Mouse (Mus musculus): Measurements from ENCODE around the gene Glyr1. TPM values are rescaled to one million over a fixed set of nuclear protein-coding genes. Genes with fewer than 3 reads are reported as not detected.

Gene Glyr1
- polyA plus RNA-seq, 1 experiment from 2014 or later = 180 TPM

DNA sequence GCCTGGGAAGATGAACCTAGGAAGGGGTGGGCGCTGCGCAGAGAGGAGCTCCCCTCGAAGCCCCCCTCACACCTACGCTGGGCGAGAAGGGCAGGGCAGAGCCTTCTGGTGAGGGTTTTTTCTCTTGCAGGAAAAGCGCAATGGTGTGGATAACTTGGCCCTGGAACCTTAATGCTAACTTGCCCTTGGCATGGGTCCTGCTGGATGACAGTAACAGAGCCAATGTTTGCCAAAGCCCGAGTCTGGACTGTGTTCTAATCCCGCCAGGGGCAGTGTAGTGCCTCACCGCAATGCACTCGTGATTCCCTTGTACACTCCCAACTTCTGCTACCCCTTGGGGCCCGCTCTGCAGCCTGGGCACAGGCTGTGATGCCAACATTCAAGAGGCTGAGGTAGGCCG lies 41.6 kb downstream of the Glyr1 start:
- Histone ChIP-seq H3K27me3 (no peaks in the 10 kb centered on the region), H3K27ac (replicated peaks) (no peak overlapping the region), H3K36me3 (no peaks in the 10 kb centered on the region), H3K4me2 (no peak overlapping the region), H3K9me3 (no peaks in the 10 kb centered on the region), H3K4me1 (replicated peaks) (peaks cover 17% of the 10 kb centered on the region), H3K9ac (no peak overlapping the region), H3K4me3 (no peak overlapping the region)
- 90% methylated on average over 12 of the region's 12 CpGs for WGBS
- ATAC-seq (ENCODE audit: low FRiP score, low read depth) = no peak

- 54% methylated on average over 6 of the region's 6 CpGs for WGBS
- no peak overlapping the region for H3K27ac ChIP-seq (replicated peaks)
- no peak overlapping the region for H3K4me3 ChIP-seq
- ATAC-seq (ENCODE audit: low FRiP score, low read depth) = no peak
- no peaks in the 10 kb centered on the region for H3K36me3 ChIP-seq
- H3K9me3 ChIP-seq = no peaks in the 10 kb centered on the region
- H3K4me2 ChIP-seq = no peak overlapping the region
- H3K27me3 ChIP-seq = no peaks in the 10 kb centered on the region
- H3K9ac ChIP-seq = no peak overlapping the region
- peaks cover 12% of the 10 kb centered on the region for H3K4me1 ChIP-seq (replicated peaks)
Observed at GRCm38 (mm10) chr16:5007492-5007891, 42.2 kb downstream of the Glyr1 start.

GRCm38 (mm10) chr16:5007067-5007466 lies 42.6 kb downstream of the Glyr1 start, which contains the start of gene Smim22:
Gene Smim22, plus strand, starts transcription at chr16:5007288.
- Histone ChIP-seq H3K27ac (replicated peaks) (no peak within 1 kb of the TSS), H3K4me3 (no peak within 1 kb of the TSS), H3K9ac (no peak within 1 kb of the TSS), H3K36me3 (no peaks in the 10 kb centered on the region), H3K27me3 (no peaks in the 10 kb centered on the region), H3K9me3 (no peaks in the 10 kb centered on the region), H3K4me2 (no peak within 1 kb of the TSS), H3K4me1 (replicated peaks) (peaks cover 7% of the 10 kb centered on the region)
- ATAC-seq (ENCODE audit: low FRiP score, low read depth) = no peak
- 58% methylated on average over 5 of the region's 5 CpGs for WGBS

DNA sequence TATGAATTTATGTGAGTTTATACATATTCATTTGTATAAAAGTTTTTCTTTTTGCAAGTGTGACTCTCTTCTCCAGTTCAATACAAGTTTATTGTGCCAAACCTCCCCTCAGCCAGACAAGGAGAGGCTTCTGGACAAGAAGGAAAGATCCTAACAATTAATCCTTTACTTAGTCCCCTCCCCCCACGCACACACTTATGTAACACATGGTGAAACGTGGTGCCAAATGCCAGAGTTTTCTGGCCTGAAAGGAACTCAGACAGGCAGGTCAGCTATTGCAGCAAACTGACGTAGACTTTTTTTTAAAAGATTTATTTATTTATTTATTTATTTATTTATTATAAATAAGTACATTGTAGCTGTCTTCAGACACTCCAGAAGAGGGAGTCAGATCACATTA lies 49.1 kb downstream of the Glyr1 start:
- H3K9me3 ChIP-seq = no peaks in the 10 kb centered on the region
- WGBS = 78% methylated on average over 3 of the region's 3 CpGs
- no peak for ATAC-seq (ENCODE audit: low FRiP score, low read depth)

GRCm38 (mm10) chr16:4998984-4999383 lies 50.7 kb downstream of the Glyr1 start:
- no peak for ATAC-seq (ENCODE audit: low FRiP score, low read depth)
- no peaks in the 10 kb centered on the region for H3K9me3 ChIP-seq
- H3K27ac ChIP-seq (replicated peaks) = no peak overlapping the region
- WGBS = 78% methylated on average over 1 of the region's 1 CpGs
- H3K4me3 ChIP-seq = no peak overlapping the region
- H3K9ac ChIP-seq = no peak overlapping the region
- H3K4me2 ChIP-seq = no peak overlapping the region
- no peaks in the 10 kb centered on the region for H3K27me3 ChIP-seq
- H3K4me1 ChIP-seq (replicated peaks) = no peaks in the 10 kb centered on the region
- H3K36me3 ChIP-seq = no peaks in the 10 kb centered on the region

More for the DNA sequence above, 49.1 kb downstream of the Glyr1 start:
- no peaks in the 10 kb centered on the region for H3K27me3 ChIP-seq
- no peak overlapping the region for H3K9ac ChIP-seq
- H3K4me3 ChIP-seq = no peak overlapping the region
- H3K27ac ChIP-seq (replicated peaks) = no peak overlapping the region
- no peaks in the 10 kb centered on the region for H3K4me1 ChIP-seq (replicated peaks)
- no peak overlapping the region for H3K4me2 ChIP-seq
- H3K36me3 ChIP-seq = no peaks in the 10 kb centered on the region

DNA sequence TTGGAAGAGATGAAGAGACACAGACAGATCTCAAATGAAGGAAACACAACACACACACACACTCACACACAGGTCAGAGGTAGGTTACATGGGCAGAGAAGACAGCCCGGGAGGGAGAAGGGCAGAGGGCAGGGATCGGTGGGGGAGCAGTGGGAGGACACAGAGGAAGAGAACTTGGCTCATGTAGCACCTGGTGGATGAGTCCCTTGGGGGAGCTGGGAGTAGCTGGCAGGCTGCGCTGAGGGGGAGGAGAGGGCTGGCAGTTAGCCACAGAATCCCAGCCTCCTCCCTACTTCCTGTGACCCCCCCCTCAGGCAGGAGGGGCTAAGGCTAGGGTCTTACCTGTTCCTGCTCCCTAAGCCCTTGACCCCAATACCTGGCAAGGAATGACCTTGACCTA lies 52.1 kb downstream of the Glyr1 start, which contains the start of gene Sept12:
TSS of gene Sept12 (minus strand) at position 300 of the 400 bp plus-strand sequence.
- H3K9ac ChIP-seq = no peak within 1 kb of the TSS
- ATAC-seq (ENCODE audit: low FRiP score, low read depth) = no peak
- H3K36me3 ChIP-seq = no peaks in the 10 kb centered on the region
- WGBS = 43% methylated on average over 2 of the region's 3 CpGs
- H3K4me1 ChIP-seq (replicated peaks) = no peaks in the 10 kb centered on the region
- no peaks in the 10 kb centered on the region for H3K27me3 ChIP-seq
- H3K4me2 ChIP-seq = no peak within 1 kb of the TSS
- no peak within 1 kb of the TSS for H3K27ac ChIP-seq (replicated peaks)
- H3K9me3 ChIP-seq = no peaks in the 10 kb centered on the region
- no peak within 1 kb of the TSS for H3K4me3 ChIP-seq

DNA sequence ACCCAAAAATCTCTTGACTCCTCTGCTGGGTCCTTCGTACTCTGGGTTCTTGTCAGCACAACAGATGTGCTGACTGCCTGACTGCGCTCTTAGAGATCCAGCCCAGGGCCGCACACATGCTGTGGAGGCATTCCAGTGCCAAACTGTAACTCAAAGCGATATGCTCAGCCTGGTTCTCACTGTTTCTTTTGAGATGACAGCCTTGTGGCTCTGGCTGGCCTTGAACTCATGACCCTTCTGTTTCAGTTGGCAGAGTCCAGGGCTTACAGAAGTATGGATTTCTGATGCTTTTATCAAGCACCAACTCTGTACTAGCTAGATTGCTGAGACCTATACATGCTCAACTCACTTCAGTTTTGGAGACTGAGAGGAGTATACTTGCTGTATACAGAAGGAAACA lies 56.4 kb downstream of the Glyr1 start:
- Histone ChIP-seq H3K27ac (replicated peaks) (no peak overlapping the region), H3K4me1 (replicated peaks) (no peaks in the 10 kb centered on the region), H3K9me3 (no peaks in the 10 kb centered on the region), H3K9ac (no peak overlapping the region), H3K27me3 (no peaks in the 10 kb centered on the region), H3K4me2 (no peak overlapping the region), H3K36me3 (no peaks in the 10 kb centered on the region), H3K4me3 (no peak overlapping the region)
- ATAC-seq (ENCODE audit: low FRiP score, low read depth) = no peak
- 80% methylated on average over 4 of the region's 4 CpGs for WGBS

DNA sequence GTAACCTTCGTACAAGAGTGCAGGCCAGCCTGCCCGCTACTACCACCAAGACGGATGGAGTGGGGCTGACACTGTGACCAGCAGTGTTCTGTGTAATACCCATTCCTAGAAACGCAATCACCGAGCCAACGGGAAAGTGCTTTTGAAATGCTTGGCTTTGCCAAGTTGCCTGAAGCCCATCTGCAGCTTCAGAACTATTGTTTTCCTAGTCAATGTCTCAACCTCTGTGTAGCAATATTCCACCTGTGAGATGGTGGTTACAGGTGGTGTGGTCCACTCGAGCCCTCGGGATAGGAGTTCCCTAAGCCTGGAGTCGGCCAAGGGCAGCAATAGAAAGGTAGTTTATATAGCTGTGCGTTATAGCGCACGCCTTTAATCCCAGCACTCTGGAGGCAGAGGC lies 64.9 kb downstream of the Glyr1 start:
- 95% methylated on average over 12 of the region's 12 CpGs for WGBS
- no peaks in the 10 kb centered on the region for H3K9me3 ChIP-seq
- H3K4me1 ChIP-seq (replicated peaks) = no peaks in the 10 kb centered on the region
- H3K4me2 ChIP-seq = no peak overlapping the region
- H3K27me3 ChIP-seq = no peaks in the 10 kb centered on the region
- no peaks in the 10 kb centered on the region for H3K36me3 ChIP-seq
- no peak overlapping the region for H3K4me3 ChIP-seq
- ATAC-seq (ENCODE audit: low FRiP score, low read depth) = no peak
- H3K9ac ChIP-seq = no peak overlapping the region
- no peak overlapping the region for H3K27ac ChIP-seq (replicated peaks)

- no peaks in the 10 kb centered on the region for H3K4me1 ChIP-seq (replicated peaks)
- no peaks in the 10 kb centered on the region for H3K36me3 ChIP-seq
- H3K9me3 ChIP-seq = no peaks in the 10 kb centered on the region
- H3K4me3 ChIP-seq = no peak overlapping the region
- H3K4me2 ChIP-seq = no peak overlapping the region
- 74% methylated on average over 4 of the region's 4 CpGs for WGBS
- no peak; the same call in 1 of the 2 replicates for ATAC-seq (ENCODE audit: low FRiP score, low read depth)
- H3K9ac ChIP-seq = no peak overlapping the region
- no peak overlapping the region for H3K27ac ChIP-seq (replicated peaks)
- no peaks in the 10 kb centered on the region for H3K27me3 ChIP-seq
Observed at GRCm38 (mm10) chr16:4979755-4980380, 69.8 kb downstream of the Glyr1 start.

GRCm38 (mm10) chr16:4978275-4979051 lies 71.2 kb downstream of the Glyr1 start:
- no peaks in the 10 kb centered on the region for H3K27me3 ChIP-seq
- H3K4me1 ChIP-seq (replicated peaks) = no peaks in the 10 kb centered on the region
- H3K4me3 ChIP-seq = no peak overlapping the region
- no peak overlapping the region for H3K4me2 ChIP-seq
- H3K9ac ChIP-seq = no peak overlapping the region
- WGBS = 70% methylated on average over 5 of the region's 5 CpGs
- no peak overlapping the region for H3K27ac ChIP-seq (replicated peaks)
- H3K9me3 ChIP-seq = no peaks in the 10 kb centered on the region
- no peak for ATAC-seq (ENCODE audit: low FRiP score, low read depth)
- no peaks in the 10 kb centered on the region for H3K36me3 ChIP-seq

DNA sequence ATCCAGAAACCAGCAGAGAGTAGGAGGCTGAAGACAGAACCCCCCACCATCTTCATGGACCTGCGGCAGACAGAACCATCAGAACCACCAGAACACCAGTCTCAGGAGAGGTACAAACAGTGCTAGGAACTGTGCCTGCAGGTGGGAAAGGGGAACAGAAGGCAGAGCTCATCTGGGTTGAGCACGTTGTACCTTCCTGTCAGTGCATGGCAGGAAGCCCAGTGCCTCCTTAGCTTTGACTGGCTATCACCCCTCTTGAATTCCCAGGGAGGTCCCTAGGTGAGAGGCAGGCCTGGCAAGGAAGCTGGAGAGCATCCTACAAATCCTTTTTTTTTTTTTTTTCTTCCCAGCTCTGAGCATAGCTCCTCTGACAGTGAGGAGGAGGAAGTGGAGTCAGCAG lies 73.5 kb downstream of the Glyr1 start:
- Histone ChIP-seq H3K9ac (no peak overlapping the region), H3K4me3 (no peak overlapping the region), H3K4me1 (replicated peaks) (no peaks in the 10 kb centered on the region), H3K27ac (replicated peaks) (no peak overlapping the region), H3K27me3 (no peaks in the 10 kb centered on the region), H3K4me2 (no peak overlapping the region), H3K9me3 (no peaks in the 10 kb centered on the region), H3K36me3 (no peaks in the 10 kb centered on the region)
- no peak for ATAC-seq (ENCODE audit: low FRiP score, low read depth)
- 71% methylated on average over 2 of the region's 2 CpGs for WGBS

GRCm38 (mm10) chr16:4974521-4974920 lies 75.1 kb downstream of the Glyr1 start:
- H3K36me3 ChIP-seq = no peaks in the 10 kb centered on the region
- no peaks in the 10 kb centered on the region for H3K27me3 ChIP-seq
- no peaks in the 10 kb centered on the region for H3K9me3 ChIP-seq
- H3K4me1 ChIP-seq (replicated peaks) = no peaks in the 10 kb centered on the region
- no peak overlapping the region for H3K4me3 ChIP-seq
- H3K4me2 ChIP-seq = no peak overlapping the region
- no peak overlapping the region for H3K27ac ChIP-seq (replicated peaks)
- H3K9ac ChIP-seq = no peak overlapping the region
- ATAC-seq (ENCODE audit: low FRiP score, low read depth) = no peak
- WGBS = 77% methylated on average over 5 of the region's 5 CpGs

Measured in hindbrain, embryonic 15.5 days (tissue).